ENCODE assay signal across 8 mouse cellular contexts in the genomic region with DNA sequence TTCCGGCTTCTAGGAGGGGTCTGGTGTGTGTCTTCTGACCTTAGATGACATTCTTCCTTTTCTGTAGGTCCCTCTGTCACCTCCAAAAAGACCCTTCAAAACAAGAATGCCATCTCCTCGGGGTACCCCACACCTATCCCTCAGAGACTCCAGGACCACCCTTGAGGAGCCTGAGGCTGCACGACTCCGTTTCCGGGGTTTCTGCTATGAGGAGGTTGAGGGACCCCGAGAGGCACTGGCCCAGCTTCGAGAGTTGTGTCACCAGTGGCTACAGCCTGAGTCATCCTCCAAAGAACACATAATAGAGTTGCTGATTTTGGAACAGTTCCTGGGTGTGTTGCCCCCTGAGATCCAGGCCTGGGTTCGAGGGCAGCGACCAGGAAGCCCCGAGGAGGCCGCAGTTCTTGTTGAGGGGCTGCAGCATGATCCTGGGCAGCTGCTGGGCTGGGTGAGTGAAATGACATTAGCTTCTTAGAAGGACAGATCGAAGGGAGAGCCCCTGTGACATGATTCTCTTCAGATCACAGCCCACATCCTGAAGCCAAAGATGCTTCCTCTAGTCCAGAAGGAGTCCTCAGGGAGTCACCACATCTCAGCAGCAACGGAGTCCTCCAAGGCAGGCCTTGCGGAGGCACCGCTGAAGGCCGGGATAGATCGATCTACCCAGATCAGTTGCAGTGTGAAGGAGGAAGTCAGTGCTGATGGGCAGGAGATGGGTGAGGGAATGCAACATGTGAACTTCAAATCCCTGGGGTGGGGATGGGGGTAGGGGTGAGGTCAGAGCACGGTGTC. TPM values are rescaled to one million over a fixed set of nuclear protein-coding genes. Genes with fewer than 3 reads are reported as not detected.
DNase-seq lines count a peak whose midpoint lies in the region; ATAC-seq and TF ChIP-seq lines count a peak whose summit lies in the region.

No protein-coding gene starts in this region.

- peak overlapping the region; percentile 60 for H3K4me2 ChIP-seq in kidney, postnatal 0 days (ENCODE audit: low read length)
- peak overlapping the region; percentile 69 for H3K4me2 ChIP-seq in embryonic facial prominence, embryonic 12.5 days (replicated peaks)
- peak overlapping the region; percentile 73 for H3K4me2 ChIP-seq in hindbrain, embryonic 16.5 days (ENCODE audit: low read length)
- peak overlapping the region; percentile 62 for H3K4me2 ChIP-seq in midbrain, postnatal 0 days (ENCODE audit: low read depth, low read length, poor library complexity, severe bottlenecking)

- no peak for ATAC-seq in kidney, postnatal 0 days (replicated peaks; ENCODE audit: low FRiP score, low read depth)
- no peak for ATAC-seq in embryonic facial prominence, embryonic 12.5 days (ENCODE audit: insufficient number of reproducible peaks, insufficient read depth, low FRiP score, low TSS enrichment)
- no peak for ATAC-seq in hindbrain, embryonic 16.5 days
- ATAC-seq in midbrain, postnatal 0 days (ENCODE audit: low FRiP score) = no peak
- no peak for ATAC-seq in monocyte, adult 5-6 weeks (replicated peaks; ENCODE audit: insufficient number of reproducible peaks, low FRiP score, low TSS enrichment, poor library complexity, severe bottlenecking)

- H3K36me3 ChIP-seq in kidney, postnatal 0 days (ENCODE audit: insufficient read depth, low read length) = no peaks in the 10 kb centered on the region
- peaks cover 7% of the 10 kb centered on the region; the same call in 1 of the 2 replicates for H3K36me3 ChIP-seq in embryonic facial prominence, embryonic 12.5 days
- no peaks in the 10 kb centered on the region for H3K36me3 ChIP-seq in hindbrain, embryonic 16.5 days (ENCODE audit: control insufficient read depth, insufficient read depth, low read length)
- peaks cover 11% of the 10 kb centered on the region for H3K36me3 ChIP-seq in midbrain, postnatal 0 days (ENCODE audit: insufficient read depth, low read length)

- peak; percentile 1 for DNase-seq in kidney, postnatal 0 days (ENCODE audit: low spot score)
- no peak for DNase-seq in kidney, postnatal 14 days
- DNase-seq in midbrain, postnatal 0 days (ENCODE audit: low spot score) = no peak
- no peak for DNase-seq in gastrocnemius, adult 18-20 months (ENCODE audit: low spot score)
- no peak for DNase-seq in kidney, adult 11 months

- H3K27me3 ChIP-seq in kidney, postnatal 0 days (ENCODE audit: insufficient read depth, low read length) = no peaks in the 10 kb centered on the region
- no peaks in the 10 kb centered on the region for H3K27me3 ChIP-seq in embryonic facial prominence, embryonic 12.5 days
- H3K27me3 ChIP-seq in hindbrain, embryonic 16.5 days (replicated peaks; ENCODE audit: control insufficient read depth, insufficient read depth, low read length) = no peaks in the 10 kb centered on the region
- no peaks in the 10 kb centered on the region for H3K27me3 ChIP-seq in midbrain, postnatal 0 days (ENCODE audit: insufficient read depth, low read length)

- H3K4me3 ChIP-seq in kidney, postnatal 0 days (replicated peaks; ENCODE audit: low read depth, low read length) = peak overlapping the region; percentile 64; the same call in 1 of the 2 replicates
- H3K4me3 ChIP-seq in embryonic facial prominence, embryonic 12.5 days = peak overlapping the region; percentile 61
- no peak overlapping the region for H3K4me3 ChIP-seq in hindbrain, embryonic 16.5 days (ENCODE audit: low read length)
- peak overlapping the region; percentile 54; the same call in 1 of the 2 replicates for H3K4me3 ChIP-seq in midbrain, postnatal 0 days (ENCODE audit: low read depth, low read length)

- peaks cover 5% of the 10 kb centered on the region; the same call in 1 of the 2 replicates for H3K4me1 ChIP-seq in kidney, postnatal 0 days (replicated peaks; ENCODE audit: insufficient read depth, low read length)
- H3K4me1 ChIP-seq in embryonic facial prominence, embryonic 12.5 days = peaks cover 9% of the 10 kb centered on the region; the same call in 1 of the 2 replicates
- peaks cover 11% of the 10 kb centered on the region for H3K4me1 ChIP-seq in hindbrain, embryonic 16.5 days (ENCODE audit: control insufficient read depth, insufficient read depth, low read depth, low read length)
- peaks cover 7% of the 10 kb centered on the region; the same call in 1 of the 2 replicates for H3K4me1 ChIP-seq in midbrain, postnatal 0 days (ENCODE audit: insufficient read depth, low read length)

- no peak for TF ChIP-seq CTCF in kidney, postnatal 0 days (IDR thresholded peaks at IDR 0.05; ENCODE audit: low read depth)
- no peak for TF ChIP-seq CTCF in midbrain, postnatal 0 days (IDR thresholded peaks at IDR 0.05)

- peak overlapping the region; percentile 89; the same call in 1 of the 2 replicates for H3K27ac ChIP-seq in kidney, postnatal 0 days
- H3K27ac ChIP-seq in embryonic facial prominence, embryonic 12.5 days = no peak overlapping the region
- H3K27ac ChIP-seq in hindbrain, embryonic 16.5 days (ENCODE audit: low read depth, low read length) = no peak overlapping the region; the same call in 1 of the 2 replicates
- H3K27ac ChIP-seq in midbrain, postnatal 0 days (ENCODE audit: low read depth, low read length) = peak overlapping the region; percentile 91; the same call in 1 of the 2 replicates

- peak overlapping the region; percentile 65; the same call in 1 of the 2 replicates for H3K9ac ChIP-seq in kidney, postnatal 0 days (ENCODE audit: low read depth, low read length)
- H3K9ac ChIP-seq in embryonic facial prominence, embryonic 12.5 days = no peak overlapping the region
- peak overlapping the region; percentile 76 for H3K9ac ChIP-seq in hindbrain, embryonic 16.5 days (ENCODE audit: low read depth, low read length)
- H3K9ac ChIP-seq in midbrain, postnatal 0 days (replicated peaks; ENCODE audit: low read length, poor library complexity, severe bottlenecking) = 0 out of 2 replicates have a peak overlapping the region, but pooled peaks have one; percentile 63

- WGBS in kidney, postnatal 0 days = 74% methylated on average over 18 of the region's 18 CpGs
- WGBS in embryonic facial prominence, embryonic 12.5 days = 84% methylated on average over 18 of the region's 18 CpGs
- WGBS in hindbrain, embryonic 16.5 days = 87% methylated on average over 18 of the region's 18 CpGs
- 90% methylated on average over 18 of the region's 18 CpGs for WGBS in midbrain, postnatal 0 days

- no peaks in the 10 kb centered on the region for H3K9me3 ChIP-seq in kidney, postnatal 0 days (replicated peaks; ENCODE audit: low read length)
- no peaks in the 10 kb centered on the region for H3K9me3 ChIP-seq in embryonic facial prominence, embryonic 12.5 days
- no peaks in the 10 kb centered on the region for H3K9me3 ChIP-seq in hindbrain, embryonic 16.5 days (ENCODE audit: control insufficient read depth, low read length)
- no peaks in the 10 kb centered on the region for H3K9me3 ChIP-seq in midbrain, postnatal 0 days (ENCODE audit: low read length)

RNA-seq across cellular contexts. Expression of gene Zfp446, which starts 1.5 kb away (rescaled TPM):
- polyA plus RNA-seq in kidney, postnatal 0 days (2015; fragmentation: Nextera tagmentation; extraction: Ambion mirVana) = 6.7 and 7.1 TPM in 2 replicates
- 12.0 and 13.0 TPM in 2 replicates for polyA plus RNA-seq in embryonic facial prominence, embryonic 12.5 days (2016; fragmentation: Nextera tagmentation; extraction: Ambion mirVana)
- 11.9 and 12.4 TPM in 2 replicates for polyA plus RNA-seq in hindbrain, embryonic 16.5 days (2015; fragmentation: Nextera tagmentation; extraction: Ambion mirVana)
- 11.9 and 13.0 TPM in 2 replicates for total RNA-seq in midbrain, postnatal 0 days (2014; rRNA removed)
- polyA plus RNA-seq in midbrain, postnatal 0 days (2015; fragmentation: Nextera tagmentation; extraction: Ambion mirVana) = 8.2 and 8.9 TPM in 2 replicates
- total RNA-seq in gastrocnemius, adult 18-20 months (2021) = 1 to 10 TPM; 1.9 to 2.1 TPM
- 0.43 to 1.3 TPM (median 1.0 TPM) in 3 replicates for total RNA-seq in monocyte, adult 5-6 weeks (2017)

RNA-seq across cellular contexts. Expression of gene Zfp324, which starts 13.5 kb away (rescaled TPM):
- polyA plus RNA-seq in kidney, postnatal 0 days (2015; fragmentation: Nextera tagmentation; extraction: Ambion mirVana) = 7.7 and 8.0 TPM in 2 replicates
- polyA plus RNA-seq in embryonic facial prominence, embryonic 12.5 days (2016; fragmentation: Nextera tagmentation; extraction: Ambion mirVana) = 13.9 and 14.4 TPM in 2 replicates
- polyA plus RNA-seq in hindbrain, embryonic 16.5 days (2015; fragmentation: Nextera tagmentation; extraction: Ambion mirVana) = 11.9 and 13.5 TPM in 2 replicates
- total RNA-seq in midbrain, postnatal 0 days (2014; rRNA removed) = 31.7 and 35.4 TPM in 2 replicates
- 7.7 and 9.0 TPM in 2 replicates for polyA plus RNA-seq in midbrain, postnatal 0 days (2015; fragmentation: Nextera tagmentation; extraction: Ambion mirVana)
- 1 to 10 TPM; 1.4 to 1.5 TPM for total RNA-seq in gastrocnemius, adult 18-20 months (2021)
- total RNA-seq in monocyte, adult 5-6 weeks (2017) = 0.96 to 4.5 TPM (median 1.9 TPM) in 3 replicates

RNA-seq across cellular contexts. Expression of gene Slc27a5, which starts 18.9 kb away (rescaled TPM):
- 0.07 and 0.11 TPM in 2 replicates for polyA plus RNA-seq in kidney, postnatal 0 days (2015; fragmentation: Nextera tagmentation; extraction: Ambion mirVana)
- polyA plus RNA-seq in embryonic facial prominence, embryonic 12.5 days (2016; fragmentation: Nextera tagmentation; extraction: Ambion mirVana) = 0.09 TPM in 1 of 2 replicates, not detected in the other
- polyA plus RNA-seq in hindbrain, embryonic 16.5 days (2015; fragmentation: Nextera tagmentation; extraction: Ambion mirVana) = 0.38 and 0.46 TPM in 2 replicates
- total RNA-seq in midbrain, postnatal 0 days (2014; rRNA removed) = not detected in 2 replicates
- 0.18 and 0.21 TPM in 2 replicates for polyA plus RNA-seq in midbrain, postnatal 0 days (2015; fragmentation: Nextera tagmentation; extraction: Ambion mirVana)
- under 1 TPM in 1 of 2 experiments, not detected in 1; 0.28 TPM for total RNA-seq in gastrocnemius, adult 18-20 months (2021)
- 1.6 TPM in 1 of 3 replicates, not detected in the others for total RNA-seq in monocyte, adult 5-6 weeks (2017)

RNA-seq across cellular contexts. Expression of gene Trim28, which starts 19.8 kb away (rescaled TPM):
- polyA plus RNA-seq in kidney, postnatal 0 days (2015; fragmentation: Nextera tagmentation; extraction: Ambion mirVana) = 195 and 197 TPM in 2 replicates
- 480 and 495 TPM in 2 replicates for polyA plus RNA-seq in embryonic facial prominence, embryonic 12.5 days (2016; fragmentation: Nextera tagmentation; extraction: Ambion mirVana)
- polyA plus RNA-seq in hindbrain, embryonic 16.5 days (2015; fragmentation: Nextera tagmentation; extraction: Ambion mirVana) = 165 and 195 TPM in 2 replicates
- total RNA-seq in midbrain, postnatal 0 days (2014; rRNA removed) = 467 and 650 TPM in 2 replicates
- polyA plus RNA-seq in midbrain, postnatal 0 days (2015; fragmentation: Nextera tagmentation; extraction: Ambion mirVana) = 187 and 190 TPM in 2 replicates
- total RNA-seq in gastrocnemius, adult 18-20 months (2021) = 10 to 100 TPM; 63.6 to 65.9 TPM
- 150 to 169 TPM (median 158 TPM) in 3 replicates for total RNA-seq in monocyte, adult 5-6 weeks (2017)

RNA-seq across cellular contexts. Expression of gene Zbtb45, which starts 30.7 kb away (rescaled TPM):
- polyA plus RNA-seq in kidney, postnatal 0 days (2015; fragmentation: Nextera tagmentation; extraction: Ambion mirVana) = 17.4 and 17.5 TPM in 2 replicates
- 28.8 and 29.9 TPM in 2 replicates for polyA plus RNA-seq in embryonic facial prominence, embryonic 12.5 days (2016; fragmentation: Nextera tagmentation; extraction: Ambion mirVana)
- 38.3 and 41.4 TPM in 2 replicates for polyA plus RNA-seq in hindbrain, embryonic 16.5 days (2015; fragmentation: Nextera tagmentation; extraction: Ambion mirVana)
- 37.5 and 70.8 TPM in 2 replicates for total RNA-seq in midbrain, postnatal 0 days (2014; rRNA removed)
- 29.0 and 31.8 TPM in 2 replicates for polyA plus RNA-seq in midbrain, postnatal 0 days (2015; fragmentation: Nextera tagmentation; extraction: Ambion mirVana)
- total RNA-seq in gastrocnemius, adult 18-20 months (2021) = 1 to 10 TPM; 3.2 to 4.0 TPM
- 3.6 to 5.7 TPM (median 3.8 TPM) in 3 replicates for total RNA-seq in monocyte, adult 5-6 weeks (2017)

Comparison
In these comparisons a context has a peak if more than half of its experiments do, and no peak if none do; other contexts are left out.
1. H3K27ac ChIP-seq: peak in kidney, postnatal 0 days (single experiment) and midbrain, postnatal 0 days (single experiment); none in embryonic facial prominence, embryonic 12.5 days (single experiment) and hindbrain, embryonic 16.5 days (single experiment).
2. Peak in every context shown above with its lines, with median percentiles within 50 percentile points of each other: H3K4me2 ChIP-seq.